Mouse (Mus musculus): ENCODE data around the gene Rpl9-ps6. TPM values are rescaled to one million over a fixed set of nuclear protein-coding genes. Genes with fewer than 3 reads are reported as not detected.

Rpl9-ps6 gene
- polyA plus RNA-seq, 1 experiment from 2014 or later: 174 TPM

DNA sequence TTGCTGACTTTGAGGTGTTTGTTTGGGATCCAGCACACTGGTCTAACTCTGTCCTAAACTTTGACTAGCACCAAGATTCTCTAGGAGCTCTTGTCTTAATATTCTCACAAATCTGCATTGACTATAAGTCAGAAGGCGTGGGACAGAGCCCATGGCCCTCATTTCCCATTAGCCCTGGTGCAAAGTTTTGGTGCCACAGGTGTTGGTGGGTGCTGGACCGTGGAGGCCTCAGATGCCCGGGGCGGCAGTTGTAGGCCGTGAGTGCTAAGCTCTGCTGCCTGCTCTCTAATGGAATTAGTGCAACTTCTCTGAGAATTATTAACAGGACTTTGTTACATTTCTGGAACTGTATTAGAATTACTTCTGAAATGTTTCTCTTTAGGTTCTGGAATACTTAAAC lies 31.6 kb upstream of the Rpl9-ps6 start:
- 97% methylated on average over 5 of the region's 5 CpGs for WGBS
- no peak for ATAC-seq (ENCODE audit: insufficient number of reproducible peaks, insufficient read depth, low FRiP score, low read depth)
- Histone ChIP-seq H3K4me2 (replicated peaks; ENCODE audit: low read depth, low read length) (no peak overlapping the region), H3K27ac (ENCODE audit: low read length) (no peak overlapping the region), H3K9ac (replicated peaks; ENCODE audit: low read depth, low read length) (no peak overlapping the region), H3K9me3 (ENCODE audit: control insufficient read depth, low read depth, low read length) (no peaks in the 10 kb centered on the region), H3K4me3 (ENCODE audit: low read depth, low read length) (no peak overlapping the region), H3K36me3 (ENCODE audit: control insufficient read depth, insufficient read depth, low read length) (peaks cover 22% of the 10 kb centered on the region), H3K4me1 (ENCODE audit: control insufficient read depth, insufficient read depth, low read length) (no peaks in the 10 kb centered on the region), H3K27me3 (ENCODE audit: control insufficient read depth, insufficient read depth, low read length) (no peaks in the 10 kb centered on the region)

DNA sequence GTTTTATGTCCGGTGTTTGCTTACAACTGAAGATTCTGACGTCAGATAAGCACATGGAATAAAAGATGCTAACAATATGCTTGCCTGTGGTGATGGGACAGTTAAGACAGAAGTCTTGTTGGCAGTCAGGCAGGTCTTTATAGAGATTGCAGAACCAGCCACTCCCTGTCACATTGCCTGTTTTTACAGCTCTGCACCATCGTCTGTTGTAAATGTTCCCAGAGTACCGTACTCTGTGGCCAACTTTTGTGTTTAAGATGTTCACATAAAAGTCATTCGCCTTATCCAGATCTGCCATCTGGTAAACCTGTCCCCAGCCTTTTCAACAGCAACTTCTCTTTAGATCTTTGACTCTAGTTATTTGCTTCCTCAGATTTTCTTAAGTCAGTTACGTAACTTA lies 31.0 kb upstream of the Rpl9-ps6 start:
- Histone ChIP-seq H3K4me1 (ENCODE audit: control insufficient read depth, insufficient read depth, low read length) (no peaks in the 10 kb centered on the region), H3K9me3 (ENCODE audit: control insufficient read depth, low read depth, low read length) (no peaks in the 10 kb centered on the region), H3K4me2 (replicated peaks; ENCODE audit: low read depth, low read length) (no peak overlapping the region), H3K27ac (ENCODE audit: low read length) (no peak overlapping the region), H3K4me3 (ENCODE audit: low read depth, low read length) (no peak overlapping the region), H3K36me3 (ENCODE audit: control insufficient read depth, insufficient read depth, low read length) (peaks cover 22% of the 10 kb centered on the region), H3K27me3 (ENCODE audit: control insufficient read depth, insufficient read depth, low read length) (no peaks in the 10 kb centered on the region), H3K9ac (replicated peaks; ENCODE audit: low read depth, low read length) (no peak overlapping the region)
- no peak for ATAC-seq (ENCODE audit: insufficient number of reproducible peaks, insufficient read depth, low FRiP score, low read depth)
- 83% methylated on average over 6 of the region's 6 CpGs for WGBS

DNA sequence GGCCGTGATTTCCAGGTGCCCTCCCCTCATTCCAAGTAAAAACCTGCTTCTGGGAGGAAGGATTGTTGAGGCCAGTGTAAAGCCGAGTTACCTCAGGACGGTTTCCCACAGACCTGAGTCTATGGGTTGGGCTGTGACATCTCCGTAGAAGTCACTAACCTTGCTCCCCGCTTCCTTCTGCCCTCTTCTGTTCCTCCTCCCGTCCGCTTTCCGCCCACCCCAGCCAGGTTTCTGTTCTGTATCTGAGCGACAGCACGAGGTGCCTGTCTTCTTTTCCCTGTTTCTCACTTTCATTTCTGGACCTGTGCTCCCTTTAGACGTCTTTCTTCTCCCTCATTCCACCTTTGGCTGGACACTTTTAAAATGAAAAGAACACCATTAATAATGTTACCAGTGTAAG lies 28.7 kb upstream of the Rpl9-ps6 start:
- Histone ChIP-seq H3K9ac (replicated peaks; ENCODE audit: low read depth, low read length) (no peak overlapping the region), H3K27me3 (ENCODE audit: control insufficient read depth, insufficient read depth, low read length) (no peaks in the 10 kb centered on the region), H3K4me1 (ENCODE audit: control insufficient read depth, insufficient read depth, low read length) (no peaks in the 10 kb centered on the region), H3K9me3 (ENCODE audit: control insufficient read depth, low read depth, low read length) (no peaks in the 10 kb centered on the region), H3K4me3 (ENCODE audit: low read depth, low read length) (no peak overlapping the region), H3K27ac (ENCODE audit: low read length) (no peak overlapping the region), H3K36me3 (ENCODE audit: control insufficient read depth, insufficient read depth, low read length) (peaks cover 27% of the 10 kb centered on the region), H3K4me2 (replicated peaks; ENCODE audit: low read depth, low read length) (no peak overlapping the region)
- WGBS: 86% methylated on average over 11 of the region's 11 CpGs
- no peak for ATAC-seq (ENCODE audit: insufficient number of reproducible peaks, insufficient read depth, low FRiP score, low read depth)

DNA sequence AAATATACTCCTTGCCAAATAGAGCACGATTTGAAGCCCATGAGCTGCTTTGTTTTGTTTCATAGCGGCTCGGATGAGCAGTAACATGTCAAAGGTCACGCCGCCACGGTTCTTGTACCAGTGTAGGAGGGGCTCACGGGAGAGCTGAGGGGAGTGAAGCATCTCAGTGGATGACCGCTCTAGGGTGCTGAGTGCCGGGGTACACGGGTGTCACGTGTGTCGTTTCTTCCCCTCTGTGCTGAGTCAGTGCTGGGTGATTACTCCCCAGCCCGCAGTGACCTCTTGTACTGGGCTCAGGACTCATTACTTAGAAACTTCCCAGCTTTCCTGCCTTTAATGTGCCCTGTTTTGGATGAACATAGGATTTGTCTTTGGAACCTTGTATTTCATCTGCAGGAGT lies 28.2 kb upstream of the Rpl9-ps6 start:
- H3K4me2 ChIP-seq (replicated peaks; ENCODE audit: low read depth, low read length): no peak overlapping the region
- no peak overlapping the region for H3K9ac ChIP-seq (replicated peaks; ENCODE audit: low read depth, low read length)
- H3K27ac ChIP-seq (ENCODE audit: low read length): no peak overlapping the region
- H3K4me1 ChIP-seq (ENCODE audit: control insufficient read depth, insufficient read depth, low read length): no peaks in the 10 kb centered on the region
- no peaks in the 10 kb centered on the region for H3K9me3 ChIP-seq (ENCODE audit: control insufficient read depth, low read depth, low read length)
- H3K4me3 ChIP-seq (ENCODE audit: low read depth, low read length): no peak overlapping the region
- no peak for ATAC-seq (ENCODE audit: insufficient number of reproducible peaks, insufficient read depth, low FRiP score, low read depth)
- H3K36me3 ChIP-seq (ENCODE audit: control insufficient read depth, insufficient read depth, low read length): peaks cover 27% of the 10 kb centered on the region
- H3K27me3 ChIP-seq (ENCODE audit: control insufficient read depth, insufficient read depth, low read length): no peaks in the 10 kb centered on the region
- WGBS: 89% methylated on average over 13 of the region's 13 CpGs

DNA sequence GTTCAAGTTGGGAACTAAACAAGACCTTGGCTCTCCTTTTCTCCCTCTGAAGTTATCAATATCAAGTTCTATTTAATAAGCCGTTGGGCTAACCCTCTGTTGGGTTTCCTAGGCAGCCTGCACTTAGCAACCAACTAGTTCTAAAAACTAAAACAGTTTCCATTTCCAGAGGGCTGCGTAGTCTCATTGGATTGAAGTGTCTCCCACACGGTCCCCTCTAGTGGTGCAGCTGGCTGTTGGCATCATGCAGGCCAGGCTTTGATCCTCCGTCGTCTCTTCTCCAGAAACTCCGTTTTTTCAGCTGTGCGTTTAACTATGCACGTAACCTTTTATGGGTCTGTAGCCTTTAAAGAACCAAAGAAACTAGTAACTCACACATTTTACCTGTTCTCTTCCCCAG lies 27.1 kb upstream of the Rpl9-ps6 start:
- H3K4me1 ChIP-seq (ENCODE audit: control insufficient read depth, insufficient read depth, low read length): no peaks in the 10 kb centered on the region
- peaks cover 19% of the 10 kb centered on the region for H3K36me3 ChIP-seq (ENCODE audit: control insufficient read depth, insufficient read depth, low read length)
- H3K9me3 ChIP-seq (ENCODE audit: control insufficient read depth, low read depth, low read length): no peaks in the 10 kb centered on the region
- no peak overlapping the region for H3K4me3 ChIP-seq (ENCODE audit: low read depth, low read length)
- H3K9ac ChIP-seq (replicated peaks; ENCODE audit: low read depth, low read length): no peak overlapping the region
- WGBS: 87% methylated on average over 8 of the region's 8 CpGs
- ATAC-seq (ENCODE audit: insufficient number of reproducible peaks, insufficient read depth, low FRiP score, low read depth): no peak
- no peaks in the 10 kb centered on the region for H3K27me3 ChIP-seq (ENCODE audit: control insufficient read depth, insufficient read depth, low read length)
- no peak overlapping the region for H3K27ac ChIP-seq (ENCODE audit: low read length)
- H3K4me2 ChIP-seq (replicated peaks; ENCODE audit: low read depth, low read length): no peak overlapping the region

DNA sequence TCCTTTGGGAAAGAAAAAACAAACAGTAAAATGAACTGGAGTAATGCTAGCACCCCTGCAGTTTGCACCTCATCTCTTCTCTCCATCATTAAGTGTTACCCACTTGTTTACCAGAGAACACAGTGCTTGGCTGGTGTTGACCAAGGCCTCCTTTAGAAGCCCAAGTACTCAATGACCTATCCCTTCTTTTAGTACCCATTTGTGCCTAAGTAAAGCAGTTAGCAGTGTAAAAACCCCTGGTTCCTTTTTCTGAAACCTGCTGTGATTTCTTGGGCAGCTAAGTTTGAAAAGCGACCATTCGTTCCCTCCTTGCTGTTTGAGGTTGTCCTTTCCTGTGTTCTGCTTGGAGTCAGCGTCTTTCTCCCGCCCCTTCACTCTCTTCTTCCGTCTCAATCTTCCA lies 26.6 kb upstream of the Rpl9-ps6 start:
- H3K4me3 ChIP-seq (ENCODE audit: low read depth, low read length): no peak overlapping the region
- no peak overlapping the region for H3K9ac ChIP-seq (replicated peaks; ENCODE audit: low read depth, low read length)
- WGBS: 91% methylated on average over 5 of the region's 5 CpGs
- no peak overlapping the region for H3K4me2 ChIP-seq (replicated peaks; ENCODE audit: low read depth, low read length)
- ATAC-seq (ENCODE audit: insufficient number of reproducible peaks, insufficient read depth, low FRiP score, low read depth): no peak
- no peaks in the 10 kb centered on the region for H3K9me3 ChIP-seq (ENCODE audit: control insufficient read depth, low read depth, low read length)
- H3K4me1 ChIP-seq (ENCODE audit: control insufficient read depth, insufficient read depth, low read length): no peaks in the 10 kb centered on the region
- no peak overlapping the region for H3K27ac ChIP-seq (ENCODE audit: low read length)
- no peaks in the 10 kb centered on the region for H3K27me3 ChIP-seq (ENCODE audit: control insufficient read depth, insufficient read depth, low read length)
- H3K36me3 ChIP-seq (ENCODE audit: control insufficient read depth, insufficient read depth, low read length): peaks cover 18% of the 10 kb centered on the region

DNA sequence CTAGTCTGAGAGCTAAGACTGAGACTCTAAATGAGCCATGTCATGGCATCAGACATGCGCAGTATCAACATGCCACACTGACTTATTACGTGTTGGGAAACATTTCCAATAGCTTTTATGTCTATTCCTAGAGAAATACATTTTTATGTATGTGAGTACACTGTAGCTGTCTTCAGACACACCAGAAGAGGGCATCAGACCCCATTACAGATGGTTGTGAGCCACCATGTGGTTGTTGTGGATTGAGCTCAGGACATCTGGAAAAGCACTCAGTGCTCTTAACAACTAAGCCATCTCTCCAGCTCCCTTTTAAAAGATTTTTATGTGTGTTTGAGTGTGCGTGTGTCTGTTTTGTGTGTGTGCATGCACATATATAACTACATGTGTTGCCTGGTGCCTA lies 26.0 kb upstream of the Rpl9-ps6 start:
- peaks cover 3% of the 10 kb centered on the region; the same call in 1 of the 2 replicates for H3K4me1 ChIP-seq (ENCODE audit: control insufficient read depth, insufficient read depth, low read length)
- H3K27me3 ChIP-seq (ENCODE audit: control insufficient read depth, insufficient read depth, low read length): no peaks in the 10 kb centered on the region
- 93% methylated on average over 3 of the region's 3 CpGs for WGBS
- no peak overlapping the region for H3K4me3 ChIP-seq (ENCODE audit: low read depth, low read length)
- no peaks in the 10 kb centered on the region for H3K9me3 ChIP-seq (ENCODE audit: control insufficient read depth, low read depth, low read length)
- ATAC-seq (ENCODE audit: insufficient number of reproducible peaks, insufficient read depth, low FRiP score, low read depth): no peak
- peaks cover 18% of the 10 kb centered on the region for H3K36me3 ChIP-seq (ENCODE audit: control insufficient read depth, insufficient read depth, low read length)
- no peak overlapping the region for H3K4me2 ChIP-seq (replicated peaks; ENCODE audit: low read depth, low read length)
- no peak overlapping the region for H3K9ac ChIP-seq (replicated peaks; ENCODE audit: low read depth, low read length)
- H3K27ac ChIP-seq (ENCODE audit: low read length): no peak overlapping the region

DNA sequence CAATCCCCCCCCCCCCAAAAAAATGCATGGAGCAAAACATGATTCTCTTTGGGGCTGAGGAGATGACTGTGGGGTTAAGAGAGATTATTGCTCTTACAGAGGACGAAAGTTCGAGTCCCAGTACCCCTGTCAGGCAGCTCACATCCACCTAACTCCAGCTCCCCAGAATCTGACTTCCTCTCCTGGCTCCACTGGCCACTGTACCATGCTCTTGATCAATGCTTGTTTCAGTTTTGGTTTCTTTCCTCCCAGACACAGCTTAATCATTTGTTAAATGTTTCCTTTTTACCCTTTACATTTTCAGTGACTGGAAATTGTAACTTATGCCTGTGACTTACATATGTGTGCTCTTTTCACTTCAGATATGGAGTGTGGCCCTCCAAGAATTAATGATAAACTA lies 24.6 kb upstream of the Rpl9-ps6 start:
- ATAC-seq (ENCODE audit: insufficient number of reproducible peaks, insufficient read depth, low FRiP score, low read depth): no peak
- Histone ChIP-seq H3K27me3 (ENCODE audit: control insufficient read depth, insufficient read depth, low read length) (no peaks in the 10 kb centered on the region), H3K36me3 (ENCODE audit: control insufficient read depth, insufficient read depth, low read length) (peaks cover 18% of the 10 kb centered on the region), H3K27ac (ENCODE audit: low read length) (no peak overlapping the region), H3K4me1 (ENCODE audit: control insufficient read depth, insufficient read depth, low read length) (peaks cover 4% of the 10 kb centered on the region; the same call in 1 of the 2 replicates), H3K9ac (replicated peaks; ENCODE audit: low read depth, low read length) (no peak overlapping the region), H3K4me3 (ENCODE audit: low read depth, low read length) (no peak overlapping the region), H3K4me2 (replicated peaks; ENCODE audit: low read depth, low read length) (no peak overlapping the region), H3K9me3 (ENCODE audit: control insufficient read depth, low read depth, low read length) (no peaks in the 10 kb centered on the region)
- 93% methylated on average over 2 of the region's 2 CpGs for WGBS

DNA sequence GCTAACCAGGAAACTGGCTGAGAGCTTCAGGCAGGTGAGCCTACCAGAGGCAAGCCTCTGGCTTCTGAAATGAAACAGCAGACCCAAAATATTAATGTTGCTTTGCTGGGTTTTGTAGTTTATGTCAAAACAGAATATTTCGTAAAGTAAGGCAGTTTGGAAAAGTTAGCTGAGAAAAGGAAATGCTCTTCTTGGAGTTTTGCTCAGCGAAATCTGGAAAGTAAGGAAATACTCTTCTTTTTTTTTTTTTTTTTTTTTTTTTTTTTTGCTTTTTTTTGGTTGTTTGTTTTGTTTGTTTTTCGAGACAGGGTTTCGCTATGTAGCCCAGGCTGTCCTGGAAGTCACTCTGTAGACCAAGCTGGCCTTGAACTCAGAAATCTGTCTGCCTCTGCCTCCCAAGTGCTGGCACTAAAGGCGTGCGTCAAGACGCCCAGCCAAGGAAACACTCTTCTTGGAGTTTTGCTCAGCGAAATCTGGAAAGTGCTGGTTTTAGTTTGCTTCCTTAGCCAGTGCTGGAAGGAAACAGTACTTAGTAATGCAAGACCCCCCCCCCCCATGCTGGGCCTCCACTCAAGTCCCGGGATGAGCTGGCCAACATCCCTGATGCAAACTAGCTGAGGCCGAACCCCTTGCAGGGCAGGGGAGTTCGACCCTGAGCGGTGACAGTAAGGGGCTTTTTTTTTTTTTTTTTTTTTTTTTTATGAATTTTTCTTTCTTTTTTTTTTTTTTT lies 23.0 kb upstream of the Rpl9-ps6 start:
- H3K4me1 ChIP-seq (ENCODE audit: control insufficient read depth, insufficient read depth, low read length): peaks cover 10% of the 10 kb centered on the region; the same call in 1 of the 2 replicates
- WGBS: 91% methylated on average over 12 of the region's 12 CpGs
- H3K4me2 ChIP-seq (replicated peaks; ENCODE audit: low read depth, low read length): no peak overlapping the region
- no peak overlapping the region for H3K27ac ChIP-seq (ENCODE audit: low read length)
- no peaks in the 10 kb centered on the region for H3K9me3 ChIP-seq (ENCODE audit: control insufficient read depth, low read depth, low read length)
- no peaks in the 10 kb centered on the region for H3K27me3 ChIP-seq (ENCODE audit: control insufficient read depth, insufficient read depth, low read length)
- peaks cover 12% of the 10 kb centered on the region for H3K36me3 ChIP-seq (ENCODE audit: control insufficient read depth, insufficient read depth, low read length)
- H3K4me3 ChIP-seq (ENCODE audit: low read depth, low read length): no peak overlapping the region
- no peak overlapping the region for H3K9ac ChIP-seq (replicated peaks; ENCODE audit: low read depth, low read length)
- no peak for ATAC-seq (ENCODE audit: insufficient number of reproducible peaks, insufficient read depth, low FRiP score, low read depth)
